Mouse (Mus musculus): ENCODE measurements around the gene Snrpa1.

DNA sequence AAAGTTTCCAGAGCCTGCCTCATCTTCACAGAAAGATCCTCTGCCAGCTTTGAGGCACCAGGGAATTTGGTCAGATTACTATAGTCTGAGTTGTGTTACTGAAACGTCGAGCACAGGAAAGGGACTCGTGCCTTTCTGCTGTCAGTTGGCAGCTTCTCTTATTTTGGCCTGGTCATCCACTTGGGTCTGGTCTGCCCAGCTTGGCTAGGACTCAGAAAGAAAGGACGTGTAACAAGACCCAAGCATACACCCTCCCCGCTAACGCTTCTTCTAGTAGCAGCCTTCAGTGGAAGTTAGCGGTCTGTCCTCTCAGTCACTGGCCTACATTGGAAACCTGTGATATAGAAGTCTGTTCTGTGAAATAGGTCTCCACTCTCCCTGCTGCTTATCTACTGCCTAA is 25.7 kb downstream of the Snrpa1 start:
- no peak for TF ChIP-seq CHD2 (IDR thresholded peaks at IDR 0.05; ENCODE audit: low read depth, low read length)
- TF ChIP-seq ZC3H11A (IDR thresholded peaks at IDR 0.05; ENCODE audit: borderline replicate concordance, low read depth, low read length): no peak
- TF ChIP-seq MAFK (IDR thresholded peaks at IDR 0.05; ENCODE audit: insufficient read depth, low read depth, low read length): no peak
